Mouse (Mus musculus): ENCODE measurements at regions not wholly inside any gene's neighbourhood (a gene's known extent, or its start where the extent isn't known, plus 50 kb on each side); places are given as distances from the start of the nearest gene placed in this dataset.
A peak's percentile ranks its signal among the peaks of the same experiment; 100 is the strongest.

- ATAC-seq (replicated peaks; ENCODE audit: low FRiP score): peak; percentile 48; the same call in 1 of the 2 replicates
- Histone ChIP-seq H3K27ac (peak overlapping the region; percentile 74), H3K4me2 (peak overlapping the region; percentile 65), H3K9ac (peak overlapping the region; percentile 3; the same call in 1 of the 2 replicates), H3K36me3 (no peaks in the 10 kb centered on the region), H3K27me3 (no peaks in the 10 kb centered on the region), H3K4me3 (replicated peaks) (peak overlapping the region; percentile 33), H3K9me3 (replicated peaks) (no peaks in the 10 kb centered on the region), H3K4me1 (peaks cover 32% of the 10 kb centered on the region)
- 12% methylated on average over 17 of the region's 17 CpGs for WGBS
Observed at GRCm38 (mm10) chr2:169158005-169158673, 202.8 kb upstream of the Zfp64 start.

- no peaks in the 10 kb centered on the region for H3K9me3 ChIP-seq (replicated peaks)
- peaks cover 32% of the 10 kb centered on the region for H3K4me1 ChIP-seq
- H3K27ac ChIP-seq: peak overlapping the region; percentile 56; the same call in 1 of the 2 replicates
- H3K4me2 ChIP-seq: peak overlapping the region; percentile 25; the same call in 1 of the 2 replicates
- no peaks in the 10 kb centered on the region for H3K27me3 ChIP-seq
- H3K4me3 ChIP-seq (replicated peaks): no peak overlapping the region
- 29% methylated on average over 8 of the region's 8 CpGs for WGBS
- no peak overlapping the region for H3K9ac ChIP-seq
- ATAC-seq (replicated peaks; ENCODE audit: low FRiP score): no peak
- no peaks in the 10 kb centered on the region for H3K36me3 ChIP-seq
Observed at GRCm38 (mm10) chr2:169156908-169157307, 201.5 kb upstream of the Zfp64 start.

- Histone ChIP-seq H3K27ac (no peak overlapping the region), H3K9ac (no peak overlapping the region), H3K4me2 (no peak overlapping the region), H3K4me3 (replicated peaks) (no peak overlapping the region), H3K27me3 (no peaks in the 10 kb centered on the region), H3K36me3 (no peaks in the 10 kb centered on the region), H3K9me3 (replicated peaks) (no peaks in the 10 kb centered on the region), H3K4me1 (peaks cover 36% of the 10 kb centered on the region)
- 46% methylated on average over 12 of the region's 12 CpGs for WGBS
- ATAC-seq (replicated peaks; ENCODE audit: low FRiP score): no peak
Observed at GRCm38 (mm10) chr2:169154881-169155280, 199.5 kb upstream of the Zfp64 start.

GRCm38 (mm10) chr2:169147655-169148054 is 192.3 kb upstream of the Zfp64 start:
- no peak overlapping the region for H3K4me2 ChIP-seq
- H3K9me3 ChIP-seq (replicated peaks): no peaks in the 10 kb centered on the region
- ATAC-seq (replicated peaks; ENCODE audit: low FRiP score): no peak
- 0 out of 2 replicates have a peak, but pooled peaks cover 3% of the 10 kb centered on the region for H3K4me1 ChIP-seq
- 87% methylated on average over 7 of the region's 7 CpGs for WGBS
- no peaks in the 10 kb centered on the region for H3K27me3 ChIP-seq
- no peak overlapping the region for H3K4me3 ChIP-seq (replicated peaks)
- H3K9ac ChIP-seq: no peak overlapping the region
- no peak overlapping the region for H3K27ac ChIP-seq
- no peaks in the 10 kb centered on the region for H3K36me3 ChIP-seq

- no peaks in the 10 kb centered on the region for H3K9me3 ChIP-seq (replicated peaks)
- no peak overlapping the region for H3K4me2 ChIP-seq
- no peak overlapping the region for H3K27ac ChIP-seq
- 63% methylated on average over 8 of the region's 8 CpGs for WGBS
- ATAC-seq (replicated peaks; ENCODE audit: low FRiP score): no peak
- H3K4me3 ChIP-seq (replicated peaks): no peak overlapping the region
- H3K9ac ChIP-seq: no peak overlapping the region
- no peaks in the 10 kb centered on the region for H3K36me3 ChIP-seq
- H3K27me3 ChIP-seq: no peaks in the 10 kb centered on the region
- peaks cover 8% of the 10 kb centered on the region; the same call in 1 of the 2 replicates for H3K4me1 ChIP-seq
Observed at GRCm38 (mm10) chr2:169142224-169142623, 186.8 kb upstream of the Zfp64 start.

GRCm38 (mm10) chr2:169133855-169134254 is 178.5 kb upstream of the Zfp64 start:
- no peak for ATAC-seq (replicated peaks; ENCODE audit: low FRiP score)
- no peaks in the 10 kb centered on the region for H3K36me3 ChIP-seq
- peak overlapping the region; percentile 38; the same call in 1 of the 2 replicates for H3K4me2 ChIP-seq
- no peak overlapping the region for H3K27ac ChIP-seq
- 12% methylated on average over 15 of the region's 15 CpGs for WGBS
- H3K9me3 ChIP-seq (replicated peaks): no peaks in the 10 kb centered on the region
- H3K4me3 ChIP-seq (replicated peaks): no peak overlapping the region
- peaks cover 11% of the 10 kb centered on the region for H3K27me3 ChIP-seq
- H3K4me1 ChIP-seq: peaks cover 16% of the 10 kb centered on the region
- no peak overlapping the region for H3K9ac ChIP-seq

- 89% methylated on average over 10 of the region's 10 CpGs for WGBS
- Histone ChIP-seq H3K27ac (no peak overlapping the region), H3K4me1 (no peaks in the 10 kb centered on the region), H3K27me3 (no peaks in the 10 kb centered on the region), H3K9me3 (replicated peaks) (peaks cover 5% of the 10 kb centered on the region; the same call in 1 of the 2 replicates), H3K4me3 (replicated peaks) (no peak overlapping the region), H3K36me3 (no peaks in the 10 kb centered on the region), H3K4me2 (no peak overlapping the region), H3K9ac (no peak overlapping the region)
- ATAC-seq (replicated peaks; ENCODE audit: low FRiP score): no peak
Observed at GRCm38 (mm10) chr2:169125476-169125875, 170.1 kb upstream of the Zfp64 start.

GRCm38 (mm10) chr2:169122887-169123286 is 167.5 kb upstream of the Zfp64 start:
- Histone ChIP-seq H3K9me3 (replicated peaks) (peaks cover 5% of the 10 kb centered on the region; the same call in 1 of the 2 replicates), H3K27me3 (no peaks in the 10 kb centered on the region), H3K36me3 (no peaks in the 10 kb centered on the region), H3K27ac (no peak overlapping the region), H3K4me1 (no peaks in the 10 kb centered on the region), H3K9ac (no peak overlapping the region), H3K4me3 (replicated peaks) (no peak overlapping the region), H3K4me2 (no peak overlapping the region)
- ATAC-seq (replicated peaks; ENCODE audit: low FRiP score): no peak
- WGBS: 94% methylated on average over 7 of the region's 7 CpGs

GRCm38 (mm10) chr2:169116841-169117240 is 161.5 kb upstream of the Zfp64 start:
- Histone ChIP-seq H3K4me2 (no peak overlapping the region), H3K36me3 (no peaks in the 10 kb centered on the region), H3K4me1 (no peaks in the 10 kb centered on the region), H3K9ac (no peak overlapping the region), H3K27me3 (no peaks in the 10 kb centered on the region), H3K27ac (no peak overlapping the region), H3K4me3 (replicated peaks) (no peak overlapping the region), H3K9me3 (replicated peaks) (no peaks in the 10 kb centered on the region)
- no peak for ATAC-seq (replicated peaks; ENCODE audit: low FRiP score)
- 62% methylated on average over 10 of the region's 10 CpGs for WGBS

GRCm38 (mm10) chr2:169109044-169109443 is 153.7 kb upstream of the Zfp64 start:
- 0 out of 2 replicates have a peak, but pooled peaks cover 5% of the 10 kb centered on the region for H3K9me3 ChIP-seq (replicated peaks)
- no peak overlapping the region for H3K4me3 ChIP-seq (replicated peaks)
- no peak overlapping the region for H3K4me2 ChIP-seq
- no peak for ATAC-seq (replicated peaks; ENCODE audit: low FRiP score)
- WGBS: 84% methylated on average over 4 of the region's 4 CpGs
- no peaks in the 10 kb centered on the region for H3K27me3 ChIP-seq
- H3K4me1 ChIP-seq: no peaks in the 10 kb centered on the region
- H3K36me3 ChIP-seq: no peaks in the 10 kb centered on the region
- no peak overlapping the region for H3K27ac ChIP-seq
- H3K9ac ChIP-seq: no peak overlapping the region

GRCm38 (mm10) chr2:169108037-169108436 is 152.7 kb upstream of the Zfp64 start:
- no peak overlapping the region for H3K9ac ChIP-seq
- ATAC-seq (replicated peaks; ENCODE audit: low FRiP score): no peak
- no peaks in the 10 kb centered on the region for H3K27me3 ChIP-seq
- no peaks in the 10 kb centered on the region for H3K36me3 ChIP-seq
- H3K4me1 ChIP-seq: no peaks in the 10 kb centered on the region
- no peak overlapping the region for H3K4me2 ChIP-seq
- WGBS: 44% methylated on average over 10 of the region's 10 CpGs
- no peak overlapping the region for H3K4me3 ChIP-seq (replicated peaks)
- 0 out of 2 replicates have a peak, but pooled peaks cover 5% of the 10 kb centered on the region for H3K9me3 ChIP-seq (replicated peaks)
- no peak overlapping the region for H3K27ac ChIP-seq

GRCm38 (mm10) chr2:169101506-169102261 is 146.3 kb upstream of the Zfp64 start:
- WGBS: 88% methylated on average over 13 of the region's 13 CpGs
- no peak for ATAC-seq (replicated peaks; ENCODE audit: low FRiP score)

More at GRCm38 (mm10) chr2:169101506-169102261, 146.3 kb upstream of the Zfp64 start:
- no peak overlapping the region for H3K9ac ChIP-seq
- no peak overlapping the region for H3K4me3 ChIP-seq (replicated peaks)
- no peaks in the 10 kb centered on the region for H3K36me3 ChIP-seq
- no peak overlapping the region for H3K4me2 ChIP-seq
- H3K4me1 ChIP-seq: 0 out of 2 replicates have a peak, but pooled peaks cover 7% of the 10 kb centered on the region
- no peaks in the 10 kb centered on the region for H3K27me3 ChIP-seq
- H3K9me3 ChIP-seq (replicated peaks): peaks cover 13% of the 10 kb centered on the region; the same call in 1 of the 2 replicates
- H3K27ac ChIP-seq: no peak overlapping the region

All from kidney, embryonic 15.5 days (tissue).